Mouse (Mus musculus): ENCODE measurements around the gene Dis3l.

GRCm38 (mm10) chr9:64281781-64282178 is 59.3 kb downstream of the Dis3l start:
- no peak for TF ChIP-seq CTCF (IDR thresholded peaks at IDR 0.05; ENCODE audit: low read depth)
- peak; percentile 24 for TF ChIP-seq EP300 (optimal IDR thresholded peaks at IDR 0.05)
